Mouse (Mus musculus) ES-Bruce4 (cell line): ENCODE results near the gene Itga1. TPM values are rescaled to one million over a fixed set of nuclear protein-coding genes. Genes with fewer than 3 reads are reported as not detected.
A peak's percentile ranks its signal among the peaks of the same experiment; 100 is the strongest.

Source experiments
- H3K27ac ChIP-seq: 2 replicates; pipeline ENCODE4 v1.5.1; 2012; ENCODE audit warnings: low read length, inconsistent platforms; ENCODE audit not compliant: insufficient read depth
- H3K27me3 ChIP-seq: 2 replicates; pipeline ENCODE4 v1.6.1; 2012; ENCODE audit warnings: mild to moderate bottlenecking, low read length, inconsistent platforms; ENCODE audit not compliant: control insufficient read depth, poor library complexity, insufficient read depth, severe bottlenecking
- H3K36me3 ChIP-seq: 2 replicates; pipeline ENCODE4 v1.6.1; 2012; ENCODE audit warnings: inconsistent platforms, mild to moderate bottlenecking, low read length, moderate library complexity; ENCODE audit not compliant: control insufficient read depth, poor library complexity, insufficient read depth, severe bottlenecking
- H3K4me1 ChIP-seq: one replicate; pipeline ENCODE4 v1.8.1; 2011; ENCODE audit warnings: low read length; ENCODE audit not compliant: control insufficient read depth, insufficient read depth
- H3K4me3 ChIP-seq: 2 replicates; pipeline ENCODE4 v1.5.1; 2011; ENCODE audit warnings: low read depth, mild to moderate bottlenecking, low read length
- H3K9ac ChIP-seq: 2 replicates; pipeline ENCODE4 v1.6.1; 2012; ENCODE audit warnings: low read depth, mild to moderate bottlenecking, inconsistent platforms; ENCODE audit not compliant: poor library complexity, severe bottlenecking
- H3K9me3 ChIP-seq: replicated peaks from 2 replicates; pipeline ENCODE4 v1.6.1; 2012; ENCODE audit warnings: mild to moderate bottlenecking, low read length, inconsistent platforms; ENCODE audit not compliant: control insufficient read depth, poor library complexity, insufficient read depth, severe bottlenecking
- CTCF ChIP-seq: IDR thresholded peaks from one replicate; pipeline ENCODE4 v1.8.1; 2011; ENCODE audit warnings: low read depth, low read length
- EP300 ChIP-seq: IDR thresholded peaks from 2 replicates; pipeline ENCODE4 v1.6.1; 2011; ENCODE audit warnings: low read depth, low read length; ENCODE audit not compliant: insufficient read depth
- POLR2A ChIP-seq: IDR thresholded peaks from one replicate; pipeline ENCODE4 v1.8.1; 2011; ENCODE audit warnings: low read length; ENCODE audit not compliant: insufficient read depth
- polyA plus RNA-seq: library from polyadenylated mRNA; stranded (reverse); fragments of >200 nt; gene quantifications from 2 replicates; pipeline ENCODE4 v1.2.4, GENCODE M21; 2011; ENCODE audit warnings: low read depth; ENCODE audit not compliant: missing spikeins, insufficient read depth, insufficient read length

The Itga1 gene
- polyA plus RNA-seq, 1 experiment = 5.2 TPM

DNA sequence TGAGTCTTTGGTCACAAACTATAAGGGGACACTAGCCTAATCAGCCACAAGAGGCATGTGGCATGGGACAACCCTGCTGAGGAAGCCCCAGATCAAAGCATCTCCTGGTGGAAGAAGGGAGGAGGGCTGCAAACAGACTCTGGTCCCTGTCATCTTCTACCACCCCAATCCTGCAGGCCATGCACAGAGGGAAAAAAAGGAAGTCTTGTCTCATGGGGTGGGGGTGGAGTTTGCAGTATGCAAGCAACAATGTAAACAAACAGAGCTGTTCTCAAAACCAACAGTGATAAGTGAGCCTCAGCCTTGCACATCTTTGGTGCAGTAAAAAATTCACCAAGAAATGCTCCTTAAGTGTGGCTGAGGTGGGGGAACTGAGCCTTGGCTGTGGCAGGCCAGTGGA is 147.2 kb downstream of the Itga1 start:
- H3K27ac ChIP-seq = no peak overlapping the region
- no peak overlapping the region for H3K4me3 ChIP-seq
- no peaks in the 10 kb centered on the region for H3K36me3 ChIP-seq
- H3K4me1 ChIP-seq = no peaks in the 10 kb centered on the region
- no peak overlapping the region for H3K9ac ChIP-seq
- no peaks in the 10 kb centered on the region for H3K27me3 ChIP-seq
- no peak for TF ChIP-seq POLR2A
- no peak for TF ChIP-seq CTCF
- TF ChIP-seq EP300 = no peak
- H3K9me3 ChIP-seq = no peaks in the 10 kb centered on the region

DNA sequence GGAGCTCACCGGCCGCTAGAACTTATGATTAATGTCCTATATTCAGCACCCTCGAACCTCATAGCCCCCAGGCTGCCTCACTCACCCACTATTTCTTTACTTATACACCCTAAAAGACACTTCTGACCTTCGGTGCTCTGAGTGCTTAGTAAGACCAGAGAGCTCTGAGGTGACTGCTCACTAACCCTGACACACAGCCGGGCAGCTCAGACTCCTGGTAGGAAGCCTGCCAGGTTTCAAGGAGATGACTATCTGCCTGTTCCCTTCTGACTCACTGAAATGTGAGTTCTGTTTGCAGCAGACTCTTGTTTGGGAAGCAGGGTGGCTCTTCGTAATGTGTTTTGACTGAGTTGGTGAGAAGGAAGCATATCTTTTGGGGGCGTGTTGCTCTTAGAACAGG is 168.2 kb downstream of the Itga1 start:
- Histone ChIP-seq H3K9ac (no peak overlapping the region), H3K4me3 (no peak overlapping the region), H3K27me3 (peaks cover 2% of the 10 kb centered on the region; the same call in 1 of the 2 replicates), H3K27ac (no peak overlapping the region), H3K9me3 (no peaks in the 10 kb centered on the region), H3K36me3 (no peaks in the 10 kb centered on the region), H3K4me1 (no peaks in the 10 kb centered on the region)
- TF ChIP-seq EP300 (no peak), CTCF (no peak), POLR2A (no peak)

DNA sequence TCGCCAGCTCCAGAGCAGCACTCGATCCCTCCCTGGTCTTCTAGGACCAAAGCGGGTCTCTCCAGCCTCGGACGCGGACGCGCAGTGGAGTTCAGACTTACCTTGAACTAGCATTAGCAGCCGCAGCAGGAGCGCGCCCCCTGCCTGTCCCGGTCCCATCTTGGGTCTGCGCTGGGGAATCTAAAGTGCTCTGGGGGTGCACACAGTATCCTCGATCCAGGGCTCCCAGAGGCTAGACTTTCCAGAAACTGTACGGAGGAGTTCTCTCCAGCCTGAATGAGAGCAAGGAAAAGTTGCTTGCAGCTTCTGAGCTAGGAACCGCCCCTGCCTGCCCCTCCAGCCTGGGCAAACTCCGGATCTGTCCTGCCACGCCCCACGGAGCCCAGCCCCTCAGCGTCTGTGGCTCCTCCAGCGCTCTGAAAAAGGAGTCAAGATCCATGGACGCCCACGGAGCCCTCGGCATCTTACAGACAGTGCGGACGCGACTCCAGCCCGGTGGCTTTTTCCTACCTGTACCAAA is 169.9 kb downstream of the Itga1 start, which contains the start of gene Itga2:
Gene Itga2 (minus strand): TSS at position 326 of the 520 bp plus-strand sequence.
- TF ChIP-seq POLR2A (no peak), EP300 (no peak), CTCF (peak; percentile 44)

DNA sequence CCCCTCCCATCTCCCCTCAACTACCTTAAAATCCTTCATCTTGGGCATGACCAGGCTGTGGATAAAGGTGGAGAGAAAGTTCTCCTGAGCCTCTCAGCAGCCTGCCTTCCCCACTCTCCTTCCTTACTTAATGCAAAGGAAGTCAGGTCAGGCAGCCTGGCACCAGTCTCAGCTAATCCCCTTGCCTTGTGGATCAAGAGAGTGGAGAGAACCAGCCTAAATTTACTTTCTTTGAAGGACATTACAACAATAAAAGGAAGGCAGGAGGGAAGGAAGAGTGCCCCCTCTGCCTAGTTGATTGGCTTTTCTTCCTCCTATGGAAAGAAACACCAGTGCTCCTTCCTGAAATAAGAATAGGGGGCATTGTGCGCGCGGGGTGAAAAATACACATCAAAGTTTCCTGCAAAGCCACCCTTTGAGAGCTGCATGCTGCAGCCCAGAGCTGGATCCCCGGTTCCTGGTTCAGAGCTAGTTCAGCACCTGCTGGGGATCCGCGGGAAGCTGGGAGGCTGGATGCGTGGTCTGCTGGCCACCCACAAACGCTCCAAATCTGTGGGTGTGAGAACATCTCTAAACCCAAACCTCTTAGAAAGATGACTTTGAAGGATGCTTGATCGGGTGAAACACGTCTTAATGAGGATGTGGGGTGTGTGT is 170.6 kb downstream of the Itga1 start:
- TF ChIP-seq CTCF (no peak), POLR2A (no peak), EP300 (no peak)
- Histone ChIP-seq H3K36me3 (no peaks in the 10 kb centered on the region), H3K4me1 (no peaks in the 10 kb centered on the region), H3K9me3 (no peaks in the 10 kb centered on the region), H3K27me3 (peaks cover 2% of the 10 kb centered on the region; the same call in 1 of the 2 replicates), H3K9ac (no peak overlapping the region), H3K4me3 (peak overlapping the region; percentile 53), H3K27ac (no peak overlapping the region)

More for the DNA sequence above, 169.9 kb downstream of the Itga1 start, which contains the start of gene Itga2:
- no peaks in the 10 kb centered on the region for H3K9me3 ChIP-seq
- H3K27me3 ChIP-seq = peaks cover 2% of the 10 kb centered on the region; the same call in 1 of the 2 replicates
- H3K4me1 ChIP-seq = no peaks in the 10 kb centered on the region
- H3K9ac ChIP-seq = no peak within 1 kb of the TSS
- H3K4me3 ChIP-seq = peak within 1 kb of the TSS; percentile 53
- H3K27ac ChIP-seq = no peak within 1 kb of the TSS
- no peaks in the 10 kb centered on the region for H3K36me3 ChIP-seq

DNA sequence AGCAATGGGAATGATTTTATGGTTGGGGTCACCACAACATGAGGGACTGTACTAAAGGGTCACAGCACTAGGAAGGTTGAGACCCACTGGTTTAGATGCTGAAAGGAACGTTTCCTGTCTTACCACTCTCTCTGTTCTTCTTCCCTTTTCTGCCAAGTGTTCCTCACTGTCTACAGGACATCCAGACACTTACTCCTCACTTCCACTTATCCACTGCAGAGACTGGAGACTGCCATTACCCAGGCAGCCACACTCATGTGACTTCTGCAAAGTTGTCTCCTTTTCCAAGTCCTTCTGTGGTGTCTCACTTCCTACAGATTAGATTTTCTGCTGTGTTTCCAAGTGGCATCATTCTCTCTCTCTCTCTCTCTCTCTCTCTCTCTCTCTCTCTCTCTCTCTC is 177.0 kb downstream of the Itga1 start:
- TF ChIP-seq POLR2A (no peak), CTCF (no peak), EP300 (no peak)
- Histone ChIP-seq H3K27ac (no peak overlapping the region), H3K36me3 (no peaks in the 10 kb centered on the region), H3K4me3 (no peak overlapping the region), H3K4me1 (no peaks in the 10 kb centered on the region), H3K9ac (no peak overlapping the region), H3K27me3 (no peaks in the 10 kb centered on the region), H3K9me3 (no peaks in the 10 kb centered on the region)

DNA sequence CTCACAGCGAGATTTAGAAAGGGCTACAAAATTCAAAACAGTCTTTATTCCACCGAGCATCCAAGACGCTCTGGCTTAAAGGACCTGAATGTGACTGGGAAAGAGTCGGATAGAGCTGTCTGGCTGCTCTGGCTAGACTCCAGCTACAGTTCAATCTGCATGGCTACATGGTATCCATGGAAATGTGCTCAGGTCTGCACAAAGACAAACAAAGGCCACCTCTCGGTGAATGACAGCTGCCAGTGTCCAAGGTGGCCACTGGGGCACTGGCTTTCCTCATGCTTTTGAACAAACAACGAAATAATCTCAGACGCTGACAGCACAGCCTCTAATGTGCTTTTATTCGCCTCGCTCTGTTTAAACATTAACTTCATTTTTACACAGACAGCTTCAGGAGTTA is 178.4 kb downstream of the Itga1 start:
- Histone ChIP-seq H3K36me3 (no peaks in the 10 kb centered on the region), H3K27me3 (no peaks in the 10 kb centered on the region), H3K27ac (no peak overlapping the region), H3K4me1 (no peaks in the 10 kb centered on the region), H3K9ac (no peak overlapping the region), H3K9me3 (no peaks in the 10 kb centered on the region), H3K4me3 (no peak overlapping the region)
- no peak for TF ChIP-seq CTCF
